Mouse (Mus musculus): ENCODE results near the gene Plekha4.

DNA sequence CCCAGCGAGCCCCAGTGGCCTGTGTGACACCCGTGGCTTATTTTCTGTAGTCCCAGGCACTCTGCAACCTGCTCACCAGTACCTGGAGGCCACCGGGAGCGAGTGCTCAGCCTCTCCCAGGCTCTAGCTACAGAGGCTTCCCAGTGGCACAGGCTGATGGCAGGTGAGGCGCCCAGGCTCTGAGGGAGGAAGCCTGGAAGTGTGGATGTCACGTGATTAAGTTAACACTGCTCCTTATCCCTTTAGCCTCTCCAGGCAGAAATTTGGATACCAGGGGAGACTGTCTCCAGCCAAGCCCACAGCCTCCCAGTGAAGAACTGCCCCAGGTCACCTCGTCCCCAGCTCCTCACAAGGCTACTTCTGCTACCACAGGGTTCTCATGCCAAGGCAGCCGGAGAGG, 27.4 kb downstream of the Plekha4 start:
- no peak for TF ChIP-seq CTCF (IDR thresholded peaks at IDR 0.05; ENCODE audit: control insufficient read depth, insufficient read depth, insufficient replicate concordance, low read depth, low read length)
- no peak for TF ChIP-seq POLR2A (IDR thresholded peaks at IDR 0.05; ENCODE audit: control insufficient read depth, low read depth, low read length)

Data from testis, adult 2 months (tissue).